Mouse (Mus musculus) G1E (cell line): ENCODE results near the gene Unc45a. TPM values are rescaled to one million over a fixed set of nuclear protein-coding genes. Genes with fewer than 3 reads are reported as not detected.
A peak's percentile ranks its signal among the peaks of the same experiment; 100 is the strongest.

Source experiments
- ATAC-seq: 2 replicates; pipeline ENCODE4 v1.8.0; 2016; ENCODE audit warnings: mild to moderate bottlenecking; ENCODE audit not compliant: insufficient number of reproducible peaks, poor library complexity, low FRiP score, severe bottlenecking; ENCODE audit errors: extremely low read depth
- DNase-seq: peaks from one replicate; pipeline ENCODE4 v3.0.0; 2012; ENCODE audit warnings: low spot score
- H3K27me3 ChIP-seq: 2 replicates; pipeline ENCODE4 v1.6.1; 2012; ENCODE audit warnings: mild to moderate bottlenecking, low read length, inconsistent platforms; ENCODE audit not compliant: insufficient read depth
- H3K36me3 ChIP-seq: replicated peaks from 2 replicates; pipeline ENCODE3; 2012; ENCODE audit warnings: mild to moderate bottlenecking, inconsistent platforms
- H3K4me1 ChIP-seq: 2 replicates; pipeline ENCODE4 v1.6.1; 2012; ENCODE audit warnings: low read depth, low read length, inconsistent platforms, mixed read lengths; ENCODE audit not compliant: insufficient read depth
- H3K4me3 ChIP-seq: 2 replicates; pipeline ENCODE4 v1.5.1; 2012; ENCODE audit warnings: low read depth, mild to moderate bottlenecking, inconsistent platforms, low read length, moderate library complexity, mixed read lengths
- H3K9me3 ChIP-seq: replicated peaks from 2 replicates; pipeline ENCODE4 v1.6.1; 2012; ENCODE audit warnings: inconsistent platforms
- CTCF ChIP-seq: IDR thresholded peaks from 2 replicates; pipeline ENCODE4 v1.5.1; 2012; ENCODE audit warnings: low read depth, low read length, inconsistent platforms, mixed read lengths
- GATA1 ChIP-seq: IDR thresholded peaks from 2 replicates; pipeline ENCODE4 v1.6.1; 2012; ENCODE audit warnings: borderline replicate concordance, low read length, inconsistent platforms, mixed read lengths
- GATA2 ChIP-seq: IDR thresholded peaks from 2 replicates; pipeline ENCODE4 v1.6.1; 2012; ENCODE audit warnings: low read depth, low read length, inconsistent platforms, borderline replicate concordance
- POLR2AphosphoS5 ChIP-seq: IDR thresholded peaks from 2 replicates; pipeline ENCODE4 v1.6.1; 2012; ENCODE audit warnings: low read depth, low read length, inconsistent platforms; ENCODE audit not compliant: insufficient replicate concordance
- TAL1 ChIP-seq: conservative IDR thresholded peaks from 2 replicates; pipeline ENCODE4 v1.6.1; 2012; ENCODE audit warnings: low read depth, low read length, inconsistent platforms, mixed read lengths
- polyA plus RNA-seq: library from polyadenylated mRNA; stranded (reverse); fragments of >175 nt; gene quantifications from 2 replicates; pipeline ENCODE4 v1.2.3, GENCODE M21; 2012
- total RNA-seq, 2 experiments: library from RNA; stranded (forward) in 1 of 2; stranded (reverse) in 1 of 2; fragments of 200-1000 nt in 1 of 2; fragments of >200 nt in 1 of 2; fragmentation: Nextera tagmentation in 1 of 2; gene quantifications; 2 replicates each; pipeline ENCODE4 v1.2.3; 2014 to 2017

Unc45a gene
- total and polyA plus RNA-seq, 3 experiments: 19.9 to 37.4 (median 27.1) TPM

GRCm38 (mm10) chr7:80281646-80282045 is 59.2 kb downstream of the Unc45a start:
- Histone ChIP-seq H3K36me3 (peaks cover 97% of the 10 kb centered on the region), H3K4me1 (no peaks in the 10 kb centered on the region; the same call in 1 of the 2 replicates), H3K27me3 (no peaks in the 10 kb centered on the region), H3K4me3 (no peak overlapping the region), H3K9me3 (no peaks in the 10 kb centered on the region)
- ATAC-seq: no peak
- no peak for DNase-seq
- no peak for TF ChIP-seq TAL1
- no peak for TF ChIP-seq GATA1
- no peak for TF ChIP-seq POLR2AphosphoS5
- no peak for TF ChIP-seq GATA2
- TF ChIP-seq CTCF: no peak

- H3K4me1 ChIP-seq: no peaks in the 10 kb centered on the region; the same call in 1 of the 2 replicates
- TF ChIP-seq CTCF (no peak), GATA1 (no peak), POLR2AphosphoS5 (no peak), GATA2 (no peak), TAL1 (no peak)
- ATAC-seq: no peak
- H3K9me3 ChIP-seq: no peaks in the 10 kb centered on the region
- H3K36me3 ChIP-seq: peaks cover 97% of the 10 kb centered on the region
- DNase-seq: no peak
- H3K27me3 ChIP-seq: no peaks in the 10 kb centered on the region
- H3K4me3 ChIP-seq: no peak overlapping the region
Measured at GRCm38 (mm10) chr7:80280998-80281397, 59.8 kb downstream of the Unc45a start.

DNA sequence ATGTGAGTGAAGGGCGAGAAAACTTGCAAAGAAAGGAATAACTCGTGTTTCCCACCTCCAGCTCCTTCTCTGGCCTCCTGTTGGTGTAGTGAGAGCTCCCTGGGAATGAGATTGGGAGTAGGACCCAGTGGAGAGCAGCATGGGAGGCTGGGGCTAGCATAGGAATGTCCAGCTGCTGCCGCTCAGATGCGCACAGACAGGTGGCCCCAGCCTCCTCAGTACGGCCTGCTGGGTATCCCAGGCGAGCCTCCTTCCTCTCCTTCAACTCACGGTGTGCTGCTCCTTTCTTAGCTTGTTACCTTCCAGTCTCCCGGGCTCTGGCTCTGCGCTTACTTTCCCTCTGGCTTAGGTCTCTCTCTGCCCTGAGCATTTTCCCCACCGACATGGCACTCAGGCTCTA is 60.8 kb downstream of the Unc45a start:
- H3K4me3 ChIP-seq: no peak overlapping the region
- TF ChIP-seq GATA1 (no peak), POLR2AphosphoS5 (no peak), GATA2 (no peak), CTCF (no peak), TAL1 (no peak)
- DNase-seq (no peak), ATAC-seq (no peak)
- H3K9me3 ChIP-seq: no peaks in the 10 kb centered on the region
- H3K27me3 ChIP-seq: no peaks in the 10 kb centered on the region
- peaks cover 95% of the 10 kb centered on the region for H3K36me3 ChIP-seq
- no peaks in the 10 kb centered on the region; the same call in 1 of the 2 replicates for H3K4me1 ChIP-seq

DNA sequence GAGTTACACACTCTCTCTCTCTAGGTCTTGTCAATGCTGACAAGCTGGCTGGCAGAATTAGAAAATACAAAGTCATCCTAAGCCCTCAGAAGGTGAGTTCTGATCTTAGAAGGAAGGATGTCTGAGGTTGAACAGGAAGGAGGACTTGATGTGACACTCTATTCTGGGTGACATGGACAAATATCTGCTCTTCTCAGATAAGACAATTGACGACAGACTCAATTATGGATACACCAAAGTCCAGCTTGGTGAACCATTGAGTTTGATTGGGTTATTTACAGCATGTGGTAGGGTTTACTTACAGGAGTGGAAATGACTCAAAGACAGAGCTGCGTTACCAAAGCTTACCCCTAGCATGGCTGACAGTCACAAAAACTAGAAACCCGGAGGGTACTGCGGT is 64.4 kb downstream of the Unc45a start:
- no peak for DNase-seq
- Histone ChIP-seq H3K36me3 (peaks cover 97% of the 10 kb centered on the region), H3K4me1 (peaks cover 14% of the 10 kb centered on the region), H3K9me3 (no peaks in the 10 kb centered on the region), H3K27me3 (no peaks in the 10 kb centered on the region), H3K4me3 (no peak overlapping the region)
- peak; percentile 54 for ATAC-seq
- no peak for TF ChIP-seq GATA1
- no peak for TF ChIP-seq TAL1
- no peak for TF ChIP-seq POLR2AphosphoS5

Other genes with a start within 250 kb of the Unc45a start
- 58.5 and 87.5 TPM in 2 replicates for gene Idh2, start 225.6 kb downstream of the Unc45a start, total RNA-seq (2014; fragmentation: Nextera tagmentation)
- gene Idh2, start 225.6 kb downstream of the Unc45a start, total RNA-seq (2017): 98.7 and 106 TPM in 2 replicates
- gene Idh2, start 225.6 kb downstream of the Unc45a start, polyA plus RNA-seq: 90.0 and 114 TPM in 2 replicates
- 35.6 and 69.0 TPM in 2 replicates for gene Sema4b, start 154.2 kb downstream of the Unc45a start, total RNA-seq (2014; fragmentation: Nextera tagmentation)
- gene Sema4b, start 154.2 kb downstream of the Unc45a start, total RNA-seq (2017): 21.7 and 23.9 TPM in 2 replicates
- gene Sema4b, start 154.2 kb downstream of the Unc45a start, polyA plus RNA-seq: 19.0 and 26.5 TPM in 2 replicates
- 35.2 and 44.2 TPM in 2 replicates for gene Cib1, start 108.2 kb downstream of the Unc45a start, total RNA-seq (2014; fragmentation: Nextera tagmentation)
- gene Cib1, start 108.2 kb downstream of the Unc45a start, total RNA-seq (2017): 82.9 and 124 TPM in 2 replicates
- 43.6 and 49.6 TPM in 2 replicates for gene Cib1, start 108.2 kb downstream of the Unc45a start, polyA plus RNA-seq
- 10.2 and 14.1 TPM in 2 replicates for gene Gdpgp1, start 108.1 kb downstream of the Unc45a start, total RNA-seq (2014; fragmentation: Nextera tagmentation)
- 5.9 and 6.2 TPM in 2 replicates for gene Gdpgp1, start 108.1 kb downstream of the Unc45a start, total RNA-seq (2017)
- gene Gdpgp1, start 108.1 kb downstream of the Unc45a start, polyA plus RNA-seq: 3.7 and 3.8 TPM in 2 replicates
- gene Ttll13, start 94.6 kb downstream of the Unc45a start, total RNA-seq (2014; fragmentation: Nextera tagmentation): 1.5 and 3.7 TPM in 2 replicates
- gene Ttll13, start 94.6 kb downstream of the Unc45a start, total RNA-seq (2017): 0.35 and 3.3 TPM in 2 replicates
- 0.13 and 0.26 TPM in 2 replicates for gene Ttll13, start 94.6 kb downstream of the Unc45a start, polyA plus RNA-seq
- gene Ngrn, start 79.8 kb downstream of the Unc45a start, total RNA-seq (2014; fragmentation: Nextera tagmentation): 40.6 and 61.3 TPM in 2 replicates
- 76.2 and 82.7 TPM in 2 replicates for gene Ngrn, start 79.8 kb downstream of the Unc45a start, total RNA-seq (2017)
- gene Ngrn, start 79.8 kb downstream of the Unc45a start, polyA plus RNA-seq: 41.9 and 43.6 TPM in 2 replicates
- 50.7 and 77.5 TPM in 2 replicates for gene Vps33b, start 71.4 kb downstream of the Unc45a start, total RNA-seq (2014; fragmentation: Nextera tagmentation)
- 29.7 and 33.2 TPM in 2 replicates for gene Vps33b, start 71.4 kb downstream of the Unc45a start, total RNA-seq (2017)
- gene Vps33b, start 71.4 kb downstream of the Unc45a start, polyA plus RNA-seq: 4.1 and 4.3 TPM in 2 replicates
- 188 and 229 TPM in 2 replicates for gene Prc1, start 46.6 kb downstream of the Unc45a start, total RNA-seq (2014; fragmentation: Nextera tagmentation)
- gene Prc1, start 46.6 kb downstream of the Unc45a start, total RNA-seq (2017): 158 and 161 TPM in 2 replicates
- gene Prc1, start 46.6 kb downstream of the Unc45a start, polyA plus RNA-seq: 13.4 and 14.6 TPM in 2 replicates
- 22.7 and 25.8 TPM in 2 replicates for gene Rccd1, start 16.6 kb downstream of the Unc45a start, total RNA-seq (2014; fragmentation: Nextera tagmentation)
- gene Rccd1, start 16.6 kb downstream of the Unc45a start, total RNA-seq (2017): 27.8 and 28.7 TPM in 2 replicates
- 12.5 and 14.3 TPM in 2 replicates for gene Rccd1, start 16.6 kb downstream of the Unc45a start, polyA plus RNA-seq
- gene Hddc3, start 2.1 kb upstream of the Unc45a start, total RNA-seq (2014; fragmentation: Nextera tagmentation): 64.8 and 66.3 TPM in 2 replicates
- 114 and 124 TPM in 2 replicates for gene Hddc3, start 2.1 kb upstream of the Unc45a start, total RNA-seq (2017)
- gene Hddc3, start 2.1 kb upstream of the Unc45a start, polyA plus RNA-seq: 48.9 and 55.0 TPM in 2 replicates
- 58.7 and 63.1 TPM in 2 replicates for gene Man2a2, start 30.4 kb upstream of the Unc45a start, total RNA-seq (2014; fragmentation: Nextera tagmentation)
- 49.3 and 57.3 TPM in 2 replicates for gene Man2a2, start 30.4 kb upstream of the Unc45a start, total RNA-seq (2017)
- 31.7 and 37.0 TPM in 2 replicates for gene Man2a2, start 30.4 kb upstream of the Unc45a start, polyA plus RNA-seq
- 1.5 and 2.7 TPM in 2 replicates for gene Fes, start 46.9 kb upstream of the Unc45a start, total RNA-seq (2014; fragmentation: Nextera tagmentation)
- 5.4 TPM in 2 replicates for gene Fes, start 46.9 kb upstream of the Unc45a start, total RNA-seq (2017)
- 3.4 and 4.9 TPM in 2 replicates for gene Fes, start 46.9 kb upstream of the Unc45a start, polyA plus RNA-seq
- gene Furin, start 64.4 kb upstream of the Unc45a start, total RNA-seq (2014; fragmentation: Nextera tagmentation): 25.1 and 26.0 TPM in 2 replicates
- 16.2 and 21.3 TPM in 2 replicates for gene Furin, start 64.4 kb upstream of the Unc45a start, total RNA-seq (2017)
- 30.4 and 33.0 TPM in 2 replicates for gene Furin, start 64.4 kb upstream of the Unc45a start, polyA plus RNA-seq
- gene Blm, start 194.1 kb upstream of the Unc45a start, total RNA-seq (2014; fragmentation: Nextera tagmentation): 198 and 220 TPM in 2 replicates
- 76.4 and 89.2 TPM in 2 replicates for gene Blm, start 194.1 kb upstream of the Unc45a start, total RNA-seq (2017)
- gene Blm, start 194.1 kb upstream of the Unc45a start, polyA plus RNA-seq: 81.8 and 96.9 TPM in 2 replicates